Mouse (Mus musculus) hindbrain, embryonic 11.5 days (tissue): ENCODE measurements around the gene Nhlh1. TPM values are rescaled to one million over a fixed set of nuclear protein-coding genes. Genes with fewer than 3 reads are reported as not detected.

Source experiments
- ATAC-seq: fragments of 200-750 bp; cut with Nextera tagmentation; 2 replicates; pipeline ENCODE4 v1.8.0; 2017; ENCODE audit warnings: mild to moderate bottlenecking, moderate TSS enrichment, moderate library complexity; ENCODE audit not compliant: low FRiP score
- DNase-seq: peaks from one replicate; pipeline ENCODE4 v3.0.0-alpha.2; 2015; ENCODE audit warnings: low spot score
- H3K27ac ChIP-seq: fragments of 300-500 bp; sonication (generic); 2 replicates; pipeline ENCODE4 v1.5.1; 2014; ENCODE audit warnings: mild to moderate bottlenecking, low read depth, low read length
- H3K27me3 ChIP-seq: fragments of 300-500 bp; sonication (generic); 2 replicates; pipeline ENCODE4 v1.6.1; 2014; ENCODE audit warnings: mild to moderate bottlenecking, low read length, moderate library complexity, mixed read lengths; ENCODE audit not compliant: control insufficient read depth, insufficient read depth
- H3K36me3 ChIP-seq: fragments of 300-500 bp; sonication (generic); 2 replicates; pipeline ENCODE4 v1.6.1; 2014; ENCODE audit warnings: mild to moderate bottlenecking, low read length, moderate library complexity, mixed read lengths; ENCODE audit not compliant: control insufficient read depth, insufficient read depth
- H3K4me1 ChIP-seq: fragments of 300-500 bp; sonication (generic); replicated peaks from 2 replicates; pipeline ENCODE4 v1.6.1; 2014; ENCODE audit warnings: low read length, mixed read lengths; ENCODE audit not compliant: control insufficient read depth, insufficient read depth
- H3K4me2 ChIP-seq: fragments of 300-500 bp; sonication (generic); replicated peaks from 2 replicates; pipeline ENCODE4 v1.6.1; 2014; ENCODE audit warnings: mild to moderate bottlenecking, low read depth, low read length
- H3K4me3 ChIP-seq: fragments of 300-500 bp; sonication (generic); 2 replicates; pipeline ENCODE4 v1.5.1; 2014; ENCODE audit warnings: low read depth, low read length
- H3K9ac ChIP-seq: fragments of 300-500 bp; sonication (generic); 2 replicates; pipeline ENCODE4 v1.6.1; 2014; ENCODE audit warnings: low read depth, low read length
- H3K9me3 ChIP-seq: fragments of 300-500 bp; sonication (generic); 2 replicates; pipeline ENCODE4 v1.6.1; 2016; ENCODE audit warnings: low read length; ENCODE audit not compliant: control insufficient read depth
- WGBS: fragments of 180-500 bp; shearing (Covaris S2); extraction: QIAGEN DNeasy Blood & Tissue Kit; methylation state at CpG from one replicate; pipeline ENCODE4 v1.1.7; 2014; 5-methylcytosine and 5-hydroxymethylcytosine counted together
- polyA plus RNA-seq: library from polyadenylated mRNA; unstranded; fragments of >200 nt; fragmentation: Nextera tagmentation; extraction: Ambion mirVana; gene quantifications from 2 replicates; pipeline ENCODE4 v1.2.1, GENCODE M21; 2014

Nhlh1 gene
- polyA plus RNA-seq, 1 experiment from 2014 or later, result 20.5 TPM

DNA sequence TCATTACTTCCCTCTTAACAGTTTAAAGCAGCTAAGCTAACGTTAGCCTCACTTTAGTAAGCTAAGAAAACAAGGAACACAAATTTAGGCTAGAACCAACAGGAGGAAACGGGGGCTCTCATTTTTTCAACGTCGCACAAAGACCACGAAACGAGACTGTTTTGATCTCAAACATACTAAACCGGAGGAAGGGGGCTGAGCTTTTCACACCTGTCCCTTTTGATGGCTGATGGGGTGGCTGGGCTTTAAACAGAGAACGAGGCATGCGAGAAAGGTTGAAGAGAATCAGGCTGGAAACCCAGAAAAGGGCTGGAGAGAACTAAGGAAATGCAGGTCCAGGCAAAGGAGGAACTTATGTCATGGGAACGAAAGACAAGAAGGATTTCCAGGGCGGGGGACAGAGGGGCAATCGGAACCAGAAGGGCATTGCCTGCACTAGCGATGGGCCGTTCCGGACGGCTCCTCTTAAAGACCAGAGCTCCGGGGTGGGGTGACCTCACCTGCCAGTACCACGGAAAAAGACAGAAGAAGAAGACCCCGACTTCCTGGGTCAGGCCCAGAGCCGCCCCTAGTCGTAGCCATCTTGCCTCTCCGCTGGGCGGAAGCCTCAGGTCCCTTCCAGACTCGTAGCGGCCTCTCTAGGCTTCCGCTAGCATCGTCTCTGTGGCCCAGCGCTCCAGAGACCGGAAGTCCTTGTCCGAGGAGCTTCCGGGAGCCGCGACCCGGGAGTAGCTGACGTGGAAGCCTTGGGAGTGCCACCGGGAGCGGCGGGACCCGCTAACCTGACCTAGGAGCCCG, 24.9 kb upstream of the Nhlh1 start, which contains the start of the genes Copa and Ncstn:
Gene Copa, plus strand, starts transcription at position 429 of the 798 bp plus-strand sequence.
Gene Ncstn, minus strand, starts transcription at position 695 of the 798 bp plus-strand sequence.
- Histone ChIP-seq H3K4me2 (peak within 1 kb of the TSS; percentile 56), H3K4me3 (peak within 1 kb of the TSS; percentile 77), H3K36me3 (peaks cover 3% of the 10 kb centered on the region; the same call in 1 of the 2 replicates), H3K4me1 (no peaks in the 10 kb centered on the region), H3K9me3 (no peaks in the 10 kb centered on the region), H3K9ac (peak within 1 kb of the TSS; percentile 92), H3K27me3 (no peaks in the 10 kb centered on the region), H3K27ac (peak within 1 kb of the TSS; percentile 83)
- ATAC-seq (peak; percentile 98), DNase-seq (peak; percentile 96)
- under 1% methylated on average over 38 of the region's 40 CpGs for WGBS

DNA sequence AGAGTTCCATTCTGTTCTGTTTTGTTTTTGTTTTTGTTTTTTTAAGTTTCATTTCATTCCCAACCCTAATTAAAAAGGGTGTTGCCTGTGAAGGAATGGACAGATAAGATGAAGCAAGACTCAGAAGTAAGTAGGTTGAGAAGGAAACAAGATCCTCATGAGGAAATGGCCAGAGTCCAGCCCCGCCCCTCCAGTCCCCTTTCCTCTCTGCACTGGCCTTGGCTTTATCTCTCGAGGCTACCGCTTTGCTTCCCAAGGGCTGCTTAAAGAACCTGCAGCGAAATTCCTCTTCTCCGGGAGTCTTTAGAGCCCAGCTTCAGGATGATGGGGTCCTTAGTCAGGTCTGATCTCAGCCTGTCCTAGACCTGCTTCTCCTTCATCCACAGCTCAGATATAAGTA, 20.6 kb upstream of the Nhlh1 start:
- H3K36me3 ChIP-seq, result peaks cover 9% of the 10 kb centered on the region; the same call in 1 of the 2 replicates
- no peaks in the 10 kb centered on the region for H3K27me3 ChIP-seq
- WGBS, result 80% methylated on average over 5 of the region's 5 CpGs
- DNase-seq, result no peak
- no peak for ATAC-seq
- H3K27ac ChIP-seq, result no peak overlapping the region
- no peaks in the 10 kb centered on the region for H3K4me1 ChIP-seq
- H3K4me2 ChIP-seq, result no peak overlapping the region
- no peaks in the 10 kb centered on the region for H3K9me3 ChIP-seq
- H3K4me3 ChIP-seq, result no peak overlapping the region
- H3K9ac ChIP-seq, result no peak overlapping the region

GRCm38 (mm10) chr1:172072604-172073003, 15.2 kb upstream of the Nhlh1 start:
- ATAC-seq (no peak), DNase-seq (no peak)
- Histone ChIP-seq H3K9ac (no peak overlapping the region), H3K27ac (no peak overlapping the region; the same call in 1 of the 2 replicates), H3K27me3 (no peaks in the 10 kb centered on the region), H3K36me3 (peaks cover 18% of the 10 kb centered on the region), H3K4me1 (no peaks in the 10 kb centered on the region), H3K9me3 (no peaks in the 10 kb centered on the region), H3K4me3 (no peak overlapping the region), H3K4me2 (no peak overlapping the region)
- WGBS, result 97% methylated on average over 7 of the region's 7 CpGs

DNA sequence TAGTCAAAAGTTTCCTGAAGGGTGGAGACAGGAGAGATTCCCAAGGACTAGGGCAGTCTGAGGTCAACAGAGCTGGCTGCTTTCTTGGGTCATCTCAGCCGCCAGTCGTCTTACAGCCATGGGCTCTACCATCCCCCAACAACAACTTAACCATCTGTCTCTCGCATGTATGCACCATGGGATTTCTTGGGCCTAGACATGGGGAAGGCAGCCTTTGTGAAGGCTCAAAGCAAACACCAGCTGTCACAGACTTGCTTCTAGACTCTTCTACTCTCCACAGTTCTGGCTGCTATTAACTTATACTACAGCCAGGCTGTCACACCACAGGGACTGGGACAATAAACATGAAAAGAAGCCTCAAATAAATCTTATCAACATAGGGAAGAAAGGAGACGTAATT, 14.2 kb upstream of the Nhlh1 start:
- no peak overlapping the region for H3K9ac ChIP-seq
- H3K4me3 ChIP-seq, result no peak overlapping the region
- ATAC-seq (peak; percentile 56; the same call in 1 of the 2 replicates), DNase-seq (no peak)
- H3K4me1 ChIP-seq, result no peaks in the 10 kb centered on the region
- WGBS, result 56% methylated on average over 4 of the region's 4 CpGs
- H3K4me2 ChIP-seq, result no peak overlapping the region
- no peaks in the 10 kb centered on the region for H3K27me3 ChIP-seq
- H3K36me3 ChIP-seq, result peaks cover 23% of the 10 kb centered on the region
- H3K9me3 ChIP-seq, result no peaks in the 10 kb centered on the region
- peak overlapping the region; percentile 36; the same call in 1 of the 2 replicates for H3K27ac ChIP-seq

DNA sequence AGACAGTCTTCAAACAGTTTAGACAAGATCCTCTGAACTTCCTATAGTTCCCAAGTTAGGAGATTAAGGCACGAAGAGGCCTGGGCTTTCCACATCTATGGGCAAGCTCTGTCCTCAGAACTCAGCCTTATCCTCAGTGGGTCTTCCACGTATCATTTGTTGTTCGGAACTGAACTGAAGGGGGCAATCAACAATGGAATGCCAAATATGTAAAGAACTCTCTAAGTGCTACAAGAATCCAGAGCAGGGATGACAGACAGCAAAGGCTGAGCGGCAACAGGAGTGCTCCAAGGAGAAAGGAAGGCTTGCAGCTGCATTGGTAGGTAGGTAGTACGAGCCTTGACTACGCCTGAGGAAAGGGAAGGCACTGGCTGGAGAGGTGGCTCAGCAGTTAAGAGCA, 12.9 kb upstream of the Nhlh1 start:
- H3K36me3 ChIP-seq, result peaks cover 26% of the 10 kb centered on the region

GRCm38 (mm10) chr1:172064613-172065141, 7.3 kb upstream of the Nhlh1 start:
- Histone ChIP-seq H3K36me3 (peaks cover 11% of the 10 kb centered on the region), H3K4me2 (no peak overlapping the region), H3K9ac (peak overlapping the region; percentile 11; the same call in 1 of the 2 replicates), H3K9me3 (no peaks in the 10 kb centered on the region), H3K4me3 (no peak overlapping the region), H3K27ac (peak overlapping the region; percentile 61), H3K4me1 (peaks cover 4% of the 10 kb centered on the region; the same call in 1 of the 2 replicates), H3K27me3 (no peaks in the 10 kb centered on the region)
- DNase-seq, result no peak
- 61% methylated on average over 13 of the region's 13 CpGs for WGBS
- ATAC-seq, result 0 out of 2 replicates have a peak, but pooled peaks have one; percentile 11

More for the DNA sequence above, 12.9 kb upstream of the Nhlh1 start:
- H3K4me3 ChIP-seq, result no peak overlapping the region
- no peaks in the 10 kb centered on the region for H3K9me3 ChIP-seq
- no peak for ATAC-seq
- no peak overlapping the region for H3K4me2 ChIP-seq
- no peak overlapping the region for H3K9ac ChIP-seq
- 81% methylated on average over 6 of the region's 6 CpGs for WGBS
- H3K27me3 ChIP-seq, result no peaks in the 10 kb centered on the region
- no peak overlapping the region for H3K27ac ChIP-seq
- no peak for DNase-seq
- no peaks in the 10 kb centered on the region for H3K4me1 ChIP-seq

- H3K4me2 ChIP-seq, result no peak overlapping the region
- H3K36me3 ChIP-seq, result peaks cover 8% of the 10 kb centered on the region
- ATAC-seq (no peak), DNase-seq (no peak)
- H3K4me3 ChIP-seq, result no peak overlapping the region
- H3K9me3 ChIP-seq, result no peaks in the 10 kb centered on the region
- H3K27me3 ChIP-seq, result no peaks in the 10 kb centered on the region
- no peak overlapping the region for H3K9ac ChIP-seq
- H3K4me1 ChIP-seq, result peaks cover 9% of the 10 kb centered on the region
- no peak overlapping the region for H3K27ac ChIP-seq
- 58% methylated on average over 4 of the region's 4 CpGs for WGBS
These were observed 6.1 kb upstream of the Nhlh1 start for GRCm38 (mm10) chr1:172063291-172064023.

DNA sequence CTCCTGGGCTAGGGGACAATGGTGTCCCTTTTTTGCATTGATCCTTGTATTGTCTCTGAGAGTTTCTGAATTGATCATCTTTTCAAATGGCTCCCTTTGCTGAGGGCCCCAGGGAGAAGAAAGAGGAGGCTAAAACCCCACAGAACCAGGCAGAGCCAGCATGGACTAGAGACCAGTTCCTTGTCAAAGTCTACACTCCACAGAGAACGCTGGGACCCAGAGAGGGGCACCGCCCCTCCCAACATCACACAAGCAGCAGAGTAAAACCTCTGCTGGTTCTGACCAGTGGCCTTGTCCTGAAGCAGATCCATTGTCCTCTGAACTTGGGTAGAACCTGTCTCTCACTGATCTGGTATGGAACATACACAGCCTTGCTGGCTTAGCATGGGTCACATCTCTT, 4.7 kb upstream of the Nhlh1 start:
- no peak for ATAC-seq
- Histone ChIP-seq H3K4me1 (peaks cover 13% of the 10 kb centered on the region), H3K27me3 (no peaks in the 10 kb centered on the region), H3K9me3 (no peaks in the 10 kb centered on the region), H3K4me3 (no peak overlapping the region), H3K27ac (peak overlapping the region; percentile 82), H3K36me3 (peaks cover 4% of the 10 kb centered on the region), H3K9ac (no peak overlapping the region), H3K4me2 (no peak overlapping the region)
- DNase-seq, result no peak
- 88% methylated on average over 2 of the region's 2 CpGs for WGBS
